Mouse (Mus musculus) layer of hippocampus, postnatal 25 days (tissue): ENCODE results near the gene Iars2. TPM values are rescaled to one million over a fixed set of nuclear protein-coding genes. Genes with fewer than 3 reads are reported as not detected.

Experiments used
- microRNA-seq, 2 experiments: library from miRNA; unstranded; fragments of <30 nt; microRNA quantifications; one replicate each; pipeline ENCODE4 v1.2.0; 2021
- total RNA-seq, 2 experiments: library from RNA; stranded (reverse); gene quantifications; 2 replicates each; pipeline ENCODE4 v1.2.3; 2021

Gene Iars2
- total RNA-seq, 2 experiments from 2014 or later, result 33.3 to 34.5 TPM

Small RNA genes lying within 50 kb of the gene (microRNA-seq; reads per million reads assigned to microRNA genes)
- gene Mir194-1 (0 to 0.74 reads per million in 2 experiments), gene Mir215 (0 to 0.37 reads per million in 2 experiments), gene Mir664 (158 to 165 reads per million in 2 experiments)

Other genes with a start within 250 kb of the Iars2 start
- 10 to 100 TPM; 60.0 to 65.3 TPM for gene Rab3gap2, start 125.3 kb downstream of the Iars2 start, total RNA-seq
- gene Bpnt1, start 2.8 kb upstream of the Iars2 start, total RNA-seq, result 10 to 100 TPM; 69.0 to 75.9 TPM
- gene Eprs, start 33.6 kb upstream of the Iars2 start, total RNA-seq, result 10 to 100 TPM; 66.1 to 72.9 TPM
- 10 to 100 TPM in 1 of 2 experiments, 1 to 10 TPM in 1; 9.5 to 10.6 TPM for gene Slc30a10, start 125.5 kb upstream of the Iars2 start, total RNA-seq